In genomic region chr15:51730805-51731412, GRCm38 (mm10) we compare ENCODE assay signal across 8 mouse cellular contexts.
DNase-seq lines count a peak whose midpoint lies in the region; ATAC-seq lines count a peak whose summit lies in the region.

No protein-coding gene starts in this region.

- H3K4me3 ChIP-seq in hindbrain, embryonic 16.5 days (ENCODE audit: low read length) = no peak overlapping the region
- H3K4me3 ChIP-seq in hindbrain, embryonic 10.5 days = no peak overlapping the region
- H3K4me3 ChIP-seq in heart, embryonic 16.5 days (ENCODE audit: low read length) = no peak overlapping the region
- H3K4me3 ChIP-seq in forebrain, embryonic 16.5 days (replicated peaks; ENCODE audit: low read length) = no peak overlapping the region
- H3K4me3 ChIP-seq in hindbrain, embryonic 13.5 days = no peak overlapping the region

- no peak for DNase-seq in hindbrain, embryonic 10.5 days (ENCODE audit: low spot score)
- DNase-seq in adrenal gland, postnatal 10 days = peak; percentile 36
- DNase-seq in lung, adult 18-20 months = peak; percentile 25 to 34
- no peak for DNase-seq in spleen, postnatal 14 days (ENCODE audit: low spot score in 2 of 2)

- no peak overlapping the region for H3K9ac ChIP-seq in hindbrain, embryonic 16.5 days (ENCODE audit: low read depth, low read length)
- no peak overlapping the region for H3K9ac ChIP-seq in heart, embryonic 16.5 days (ENCODE audit: low read length)
- no peak overlapping the region for H3K9ac ChIP-seq in forebrain, embryonic 16.5 days (replicated peaks; ENCODE audit: low read depth, low read length)
- no peak overlapping the region for H3K9ac ChIP-seq in hindbrain, embryonic 13.5 days

- H3K27ac ChIP-seq in hindbrain, embryonic 16.5 days (ENCODE audit: low read depth, low read length) = no peak overlapping the region
- H3K27ac ChIP-seq in hindbrain, embryonic 10.5 days = no peak overlapping the region
- no peak overlapping the region for H3K27ac ChIP-seq in heart, embryonic 16.5 days (ENCODE audit: low read length)
- H3K27ac ChIP-seq in forebrain, embryonic 16.5 days (ENCODE audit: low read length) = no peak overlapping the region
- no peak overlapping the region for H3K27ac ChIP-seq in hindbrain, embryonic 13.5 days

- no peaks in the 10 kb centered on the region for H3K9me3 ChIP-seq in hindbrain, embryonic 16.5 days (ENCODE audit: control insufficient read depth, low read length)
- no peaks in the 10 kb centered on the region for H3K9me3 ChIP-seq in hindbrain, embryonic 10.5 days
- H3K9me3 ChIP-seq in heart, embryonic 16.5 days (replicated peaks; ENCODE audit: control insufficient read depth, low read length) = 0 out of 2 replicates have a peak, but pooled peaks cover 3% of the 10 kb centered on the region
- peaks cover 3% of the 10 kb centered on the region; the same call in 1 of the 2 replicates for H3K9me3 ChIP-seq in forebrain, embryonic 16.5 days (ENCODE audit: control insufficient read depth, low read length)
- H3K9me3 ChIP-seq in hindbrain, embryonic 13.5 days = peaks cover 5% of the 10 kb centered on the region; the same call in 1 of the 2 replicates

- H3K4me1 ChIP-seq in hindbrain, embryonic 16.5 days (ENCODE audit: control insufficient read depth, insufficient read depth, low read depth, low read length) = no peaks in the 10 kb centered on the region
- no peaks in the 10 kb centered on the region for H3K4me1 ChIP-seq in hindbrain, embryonic 10.5 days (replicated peaks)
- no peaks in the 10 kb centered on the region; the same call in 1 of the 2 replicates for H3K4me1 ChIP-seq in heart, embryonic 16.5 days (ENCODE audit: control insufficient read depth, insufficient read depth, low read length)
- no peaks in the 10 kb centered on the region for H3K4me1 ChIP-seq in forebrain, embryonic 16.5 days (replicated peaks; ENCODE audit: control insufficient read depth, insufficient read depth, low read length)
- no peaks in the 10 kb centered on the region for H3K4me1 ChIP-seq in hindbrain, embryonic 13.5 days (replicated peaks)

- H3K27me3 ChIP-seq in hindbrain, embryonic 16.5 days (replicated peaks; ENCODE audit: control insufficient read depth, insufficient read depth, low read length) = no peaks in the 10 kb centered on the region
- no peaks in the 10 kb centered on the region for H3K27me3 ChIP-seq in hindbrain, embryonic 10.5 days (ENCODE audit: insufficient read depth, poor library complexity, severe bottlenecking)
- H3K27me3 ChIP-seq in heart, embryonic 16.5 days (ENCODE audit: control insufficient read depth, insufficient read depth, low read length) = no peaks in the 10 kb centered on the region
- no peaks in the 10 kb centered on the region for H3K27me3 ChIP-seq in forebrain, embryonic 16.5 days (replicated peaks; ENCODE audit: control insufficient read depth, insufficient read depth, low read length)
- no peaks in the 10 kb centered on the region for H3K27me3 ChIP-seq in hindbrain, embryonic 13.5 days

- no peaks in the 10 kb centered on the region for H3K36me3 ChIP-seq in hindbrain, embryonic 16.5 days (ENCODE audit: control insufficient read depth, insufficient read depth, low read length)
- no peaks in the 10 kb centered on the region for H3K36me3 ChIP-seq in hindbrain, embryonic 10.5 days
- H3K36me3 ChIP-seq in heart, embryonic 16.5 days (ENCODE audit: control insufficient read depth, insufficient read depth) = no peaks in the 10 kb centered on the region
- H3K36me3 ChIP-seq in forebrain, embryonic 16.5 days (ENCODE audit: control insufficient read depth, insufficient read depth) = no peaks in the 10 kb centered on the region
- no peaks in the 10 kb centered on the region for H3K36me3 ChIP-seq in hindbrain, embryonic 13.5 days

- ATAC-seq in hindbrain, embryonic 16.5 days = peak; percentile 60; the same call in 1 of the 2 replicates
- ATAC-seq in heart, embryonic 16.5 days (replicated peaks; ENCODE audit: extremely low read depth, insufficient read depth, low FRiP score) = peak; percentile 65
- ATAC-seq in forebrain, embryonic 16.5 days = no peak
- no peak for ATAC-seq in hindbrain, embryonic 13.5 days (ENCODE audit: low FRiP score)

- 74% methylated on average over 12 of the region's 12 CpGs for WGBS in hindbrain, embryonic 16.5 days
- 76% methylated on average over 12 of the region's 12 CpGs for WGBS in hindbrain, embryonic 10.5 days
- WGBS in heart, embryonic 16.5 days = 42% methylated on average over 12 of the region's 12 CpGs
- WGBS in forebrain, embryonic 16.5 days = 78% methylated on average over 12 of the region's 12 CpGs
- 76% methylated on average over 12 of the region's 12 CpGs for WGBS in hindbrain, embryonic 13.5 days

- H3K4me2 ChIP-seq in hindbrain, embryonic 16.5 days (ENCODE audit: low read length) = no peak overlapping the region
- H3K4me2 ChIP-seq in heart, embryonic 16.5 days (ENCODE audit: low read depth, low read length) = no peak overlapping the region
- no peak overlapping the region for H3K4me2 ChIP-seq in forebrain, embryonic 16.5 days (ENCODE audit: low read length)
- no peak overlapping the region for H3K4me2 ChIP-seq in hindbrain, embryonic 13.5 days

Comparison
In these comparisons a context has a peak if more than half of its experiments do, and no peak if none do; other contexts are left out.
1. ATAC-seq: peak in hindbrain, embryonic 16.5 days (single experiment) and heart, embryonic 16.5 days (single experiment); none in forebrain, embryonic 16.5 days (single experiment) and hindbrain, embryonic 13.5 days (single experiment).
2. DNase-seq: peak in adrenal gland, postnatal 10 days (single experiment) and lung, adult 18-20 months (2 of 2); none in hindbrain, embryonic 10.5 days (single experiment) and spleen, postnatal 14 days (0 of 2).